Mouse (Mus musculus) hindbrain, postnatal 0 days (tissue): Measurements from ENCODE around the gene Rab40c. TPM values are rescaled to one million over a fixed set of nuclear protein-coding genes. Genes with fewer than 3 reads are reported as not detected.

ENCODE experiments used
- ATAC-seq: fragments of 200-750 bp; cut with Nextera tagmentation; 2 replicates; pipeline ENCODE4 v1.8.0; 2017; ENCODE audit warnings: mild to moderate bottlenecking, moderate TSS enrichment, moderate library complexity
- DNase-seq: peaks from one replicate; pipeline ENCODE4 v3.0.0-alpha.2; 2015; ENCODE audit warnings: low spot score
- H3K27ac ChIP-seq: fragments of 300-500 bp; sonication (generic); 2 replicates; pipeline ENCODE4 v1.5.1; 2014; ENCODE audit warnings: mild to moderate bottlenecking
- H3K27me3 ChIP-seq: fragments of 300-500 bp; sonication (generic); 2 replicates; pipeline ENCODE4 v1.6.1; 2014; ENCODE audit warnings: low read length, mixed read lengths; ENCODE audit not compliant: insufficient read depth
- H3K36me3 ChIP-seq: fragments of 300-500 bp; sonication (generic); 2 replicates; pipeline ENCODE4 v1.6.1; 2014; ENCODE audit warnings: low read length, mixed read lengths; ENCODE audit not compliant: insufficient read depth
- H3K4me1 ChIP-seq: fragments of 300-500 bp; sonication (generic); 2 replicates; pipeline ENCODE4 v1.6.1; 2014; ENCODE audit warnings: antibody characterized with exemption, low read length, mixed read lengths; ENCODE audit not compliant: insufficient read depth
- H3K4me2 ChIP-seq: fragments of 300-500 bp; sonication (generic); 2 replicates; pipeline ENCODE4 v1.6.1; 2014; ENCODE audit warnings: low read depth, mild to moderate bottlenecking, low read length, moderate library complexity, mixed read lengths
- H3K4me3 ChIP-seq: fragments of 300-500 bp; sonication (generic); 2 replicates; pipeline ENCODE4 v1.5.1; 2014; ENCODE audit warnings: low read length
- H3K9ac ChIP-seq: fragments of 300-500 bp; sonication (generic); replicated peaks from 2 replicates; pipeline ENCODE4 v1.6.1; 2014; ENCODE audit warnings: mild to moderate bottlenecking, low read length, moderate library complexity, mixed read lengths
- H3K9me3 ChIP-seq: fragments of 300-500 bp; sonication (generic); 2 replicates; pipeline ENCODE4 v1.6.1; 2016; ENCODE audit warnings: low read length, mixed read lengths
- CTCF ChIP-seq: IDR thresholded peaks from 2 replicates; pipeline ENCODE4 v1.5.1; 2016; ENCODE audit warnings: antibody characterized with exemption, control low read depth, low read depth
- WGBS: fragments of 180-500 bp; shearing (Covaris S2); extraction: QIAGEN DNeasy Blood & Tissue Kit; methylation state at CpG from one replicate; pipeline ENCODE4 v1.1.7; 2014; 5-methylcytosine and 5-hydroxymethylcytosine counted together
- polyA plus RNA-seq: library from polyadenylated mRNA; unstranded; fragments of >200 nt; fragmentation: Nextera tagmentation; extraction: Ambion mirVana; gene quantifications from 2 replicates; pipeline ENCODE4 v1.2.1, GENCODE M21; 2015
- total RNA-seq: library from RNA; depleted of rRNA; stranded (reverse); fragments of >200 nt; gene quantifications from 2 replicates; pipeline ENCODE4 v1.2.3, GENCODE M21; 2014

Rab40c gene
- total and polyA plus RNA-seq, 2 experiments from 2014 or later, result 34.7 to 39.1 TPM

- Histone ChIP-seq H3K27ac (no peak overlapping the region), H3K4me2 (no peak overlapping the region), H3K4me3 (no peak overlapping the region), H3K9ac (no peak overlapping the region), H3K36me3 (peaks cover 28% of the 10 kb centered on the region), H3K4me1 (peaks cover 6% of the 10 kb centered on the region; the same call in 1 of the 2 replicates), H3K9me3 (no peaks in the 10 kb centered on the region), H3K27me3 (no peaks in the 10 kb centered on the region)
- DNase-seq, result no peak
- no peak for TF ChIP-seq CTCF
- ATAC-seq, result no peak
- WGBS, result 10% methylated on average over 5 of the region's 5 CpGs
Observed at GRCm38 (mm10) chr17:25880913-25881641, 38.5 kb downstream of the Rab40c start.

GRCm38 (mm10) chr17:25880196-25880910, 39.2 kb downstream of the Rab40c start, which contains the start of gene Wfikkn1:
Wfikkn1 (minus strand) TSS chr17:25880858.
- H3K4me1 ChIP-seq, result peaks cover 9% of the 10 kb centered on the region; the same call in 1 of the 2 replicates
- 0 out of 2 replicates have a peak within 1 kb of the TSS, but pooled peaks have one; percentile 26 for H3K9ac ChIP-seq
- H3K36me3 ChIP-seq, result peaks cover 28% of the 10 kb centered on the region

GRCm38 (mm10) chr17:25879750-25880149, 39.8 kb downstream of the Rab40c start:
- no peak overlapping the region for H3K4me2 ChIP-seq
- 0 out of 2 replicates have a peak overlapping the region, but pooled peaks have one; percentile 13 for H3K27ac ChIP-seq
- no peak for DNase-seq
- no peak for ATAC-seq
- no peaks in the 10 kb centered on the region for H3K9me3 ChIP-seq
- H3K4me3 ChIP-seq, result no peak overlapping the region
- H3K9ac ChIP-seq, result 0 out of 2 replicates have a peak overlapping the region, but pooled peaks have one; percentile 26
- 60% methylated on average over 8 of the region's 8 CpGs for WGBS
- peaks cover 28% of the 10 kb centered on the region for H3K36me3 ChIP-seq
- TF ChIP-seq CTCF, result no peak
- H3K27me3 ChIP-seq, result no peaks in the 10 kb centered on the region
- H3K4me1 ChIP-seq, result peaks cover 9% of the 10 kb centered on the region; the same call in 1 of the 2 replicates

More at GRCm38 (mm10) chr17:25880196-25880910, 39.2 kb downstream of the Rab40c start, which contains the start of gene Wfikkn1:
- Histone ChIP-seq H3K27ac (0 out of 2 replicates have a peak within 1 kb of the TSS, but pooled peaks have one; percentile 13), H3K4me2 (no peak within 1 kb of the TSS), H3K9me3 (no peaks in the 10 kb centered on the region), H3K4me3 (no peak within 1 kb of the TSS), H3K27me3 (no peaks in the 10 kb centered on the region)
- TF ChIP-seq CTCF, result no peak
- WGBS, result 26% methylated on average over 5 of the region's 5 CpGs
- ATAC-seq (no peak), DNase-seq (peak; percentile 35)

- peaks cover 23% of the 10 kb centered on the region for H3K36me3 ChIP-seq
- H3K27me3 ChIP-seq, result no peaks in the 10 kb centered on the region
- no peaks in the 10 kb centered on the region for H3K9me3 ChIP-seq
- H3K4me1 ChIP-seq, result peaks cover 9% of the 10 kb centered on the region; the same call in 1 of the 2 replicates
- ATAC-seq (no peak), DNase-seq (no peak)
- WGBS, result 36% methylated on average over 4 of the region's 4 CpGs
- no peak overlapping the region for H3K4me2 ChIP-seq
- no peak overlapping the region for H3K9ac ChIP-seq
- no peak overlapping the region for H3K4me3 ChIP-seq
- H3K27ac ChIP-seq, result no peak overlapping the region
- TF ChIP-seq CTCF, result peak; percentile 63
Observed at GRCm38 (mm10) chr17:25879261-25879660, 40.3 kb downstream of the Rab40c start.

- Histone ChIP-seq H3K9ac (no peak overlapping the region), H3K27ac (no peak overlapping the region), H3K27me3 (no peaks in the 10 kb centered on the region), H3K4me3 (no peak overlapping the region), H3K36me3 (peaks cover 18% of the 10 kb centered on the region), H3K9me3 (no peaks in the 10 kb centered on the region), H3K4me1 (peaks cover 13% of the 10 kb centered on the region; the same call in 1 of the 2 replicates), H3K4me2 (no peak overlapping the region)
- DNase-seq (no peak), ATAC-seq (no peak)
- TF ChIP-seq CTCF, result no peak
- WGBS, result 85% methylated on average over 19 of the region's 19 CpGs
Observed at GRCm38 (mm10) chr17:25878611-25879180, 40.8 kb downstream of the Rab40c start.

- no peak overlapping the region for H3K4me2 ChIP-seq
- WGBS, result 92% methylated on average over 32 of the region's 32 CpGs
- ATAC-seq (no peak), DNase-seq (no peak)
- H3K9ac ChIP-seq, result no peak overlapping the region
- H3K4me1 ChIP-seq, result peaks cover 13% of the 10 kb centered on the region; the same call in 1 of the 2 replicates
- no peaks in the 10 kb centered on the region for H3K9me3 ChIP-seq
- peaks cover 15% of the 10 kb centered on the region for H3K36me3 ChIP-seq
- TF ChIP-seq CTCF, result no peak
- H3K27me3 ChIP-seq, result no peaks in the 10 kb centered on the region
- no peak overlapping the region for H3K27ac ChIP-seq
- H3K4me3 ChIP-seq, result no peak overlapping the region
Observed at GRCm38 (mm10) chr17:25877741-25878610, 41.6 kb downstream of the Rab40c start.
